Mouse (Mus musculus) urinary bladder, postnatal 25 days (tissue): ENCODE results near the gene Rpp25l.
"Not testable (repeated sequence)": the region's sequence is repeated elsewhere in the genome, so short reads cannot be mapped to it uniquely, and the experiment has no call there.

Experiments used
- DNase-seq: peaks from one replicate; pipeline ENCODE4 v3.0.0; 2022; ENCODE audit warnings: low spot score

Rpp25l gene

DNA sequence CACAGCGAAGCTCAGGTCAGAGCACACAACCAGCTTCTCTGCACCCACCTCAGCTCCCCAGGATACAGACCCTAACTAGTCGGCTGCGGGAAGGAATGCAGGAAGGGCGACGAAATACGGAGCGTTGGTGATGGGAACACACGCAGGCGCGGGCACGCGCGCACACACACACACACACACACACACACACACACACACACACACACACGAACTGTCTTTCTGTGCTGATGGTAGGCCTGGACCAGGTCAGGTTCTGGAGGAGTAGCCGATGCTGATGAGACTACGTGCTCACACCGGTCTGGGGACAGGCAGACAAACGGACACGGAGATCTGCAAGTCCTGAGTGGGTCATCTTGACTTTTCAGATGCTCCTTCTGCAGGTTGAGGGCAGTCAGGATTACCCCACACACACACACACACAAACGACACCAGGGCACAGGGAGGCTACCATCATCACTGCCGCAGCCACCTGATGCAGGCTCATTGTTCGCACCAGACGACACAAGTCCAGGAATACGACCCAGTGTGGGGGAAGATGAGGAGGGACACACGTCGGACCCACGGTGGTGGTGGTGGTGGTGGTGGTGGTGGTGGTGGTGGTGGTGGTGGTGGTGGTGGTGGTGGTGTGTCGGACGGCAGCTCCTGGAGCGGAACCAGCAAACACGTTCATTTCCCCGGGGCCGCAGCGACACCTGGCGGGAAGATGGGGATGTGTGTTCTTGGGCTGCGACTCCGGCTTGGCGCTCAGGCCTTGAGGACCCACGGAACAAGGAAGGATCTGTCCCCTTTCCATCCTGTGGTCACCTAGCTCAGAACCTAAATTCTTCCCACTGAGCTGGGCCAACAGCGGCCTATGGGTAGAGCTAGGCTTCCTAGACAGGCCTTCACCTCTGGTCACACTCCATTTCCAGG is 16.1 kb downstream of the Rpp25l start, which contains the start of gene Cntfr:
TSS of gene Cntfr (minus strand) at position 160 of the 912 bp plus-strand sequence.
- peak; percentile 85 for DNase-seq

GRCm38 (mm10) chr4:41696452-41696851 is 16.9 kb downstream of the Rpp25l start:
- not testable (repeated sequence) for DNase-seq

DNA sequence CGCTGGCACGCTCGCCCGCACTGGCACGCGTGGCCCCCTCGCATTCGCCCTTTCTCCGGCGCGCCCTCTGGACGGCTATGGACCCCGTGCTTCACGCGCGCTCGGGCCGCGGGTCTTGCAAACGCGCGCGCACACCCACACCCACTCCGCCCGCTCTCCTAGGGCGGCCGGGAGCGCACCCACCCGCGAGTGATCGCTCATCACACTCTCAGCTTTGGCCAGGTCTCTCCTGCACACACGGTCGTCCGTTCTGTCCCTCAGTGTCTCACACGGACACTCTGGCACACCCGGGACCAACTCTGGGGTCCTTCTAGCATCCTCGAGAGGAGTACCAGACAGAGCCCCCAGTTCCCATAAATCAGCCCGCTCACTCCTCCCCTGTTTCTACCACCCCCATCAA is 17.5 kb downstream of the Rpp25l start:
- not testable (repeated sequence) for DNase-seq

DNA sequence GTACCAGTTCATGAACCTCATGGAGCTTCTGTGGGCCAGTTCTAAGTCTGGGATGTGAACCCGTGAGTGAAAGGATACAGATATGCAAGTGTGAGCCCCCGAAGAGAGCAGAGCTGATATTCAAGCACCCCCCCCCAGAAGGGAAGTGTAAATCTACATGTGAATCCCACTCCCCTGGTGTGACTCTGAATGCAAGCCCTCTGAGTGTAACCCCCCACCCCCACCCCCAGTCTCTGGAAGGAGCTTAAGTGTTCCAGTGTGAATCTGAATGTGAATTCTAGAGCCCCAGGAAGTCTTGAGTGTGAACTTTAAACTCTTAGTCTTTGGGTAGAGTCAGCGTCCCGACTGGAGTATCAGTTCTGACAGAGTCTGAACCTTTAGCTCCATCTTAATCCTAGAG is 19.8 kb downstream of the Rpp25l start:
- DNase-seq, result not testable (repeated sequence)

GRCm38 (mm10) chr4:41690014-41690413 is 23.3 kb downstream of the Rpp25l start:
- not testable (repeated sequence) for DNase-seq

- DNase-seq, result not testable (repeated sequence)
Measured at GRCm38 (mm10) chr4:41688562-41688961, 24.8 kb downstream of the Rpp25l start.

GRCm38 (mm10) chr4:41685882-41686492 is 27.3 kb downstream of the Rpp25l start:
- DNase-seq, result not testable (repeated sequence)

- not testable (repeated sequence) for DNase-seq
Measured at GRCm38 (mm10) chr4:41684931-41685453, 28.3 kb downstream of the Rpp25l start.

DNA sequence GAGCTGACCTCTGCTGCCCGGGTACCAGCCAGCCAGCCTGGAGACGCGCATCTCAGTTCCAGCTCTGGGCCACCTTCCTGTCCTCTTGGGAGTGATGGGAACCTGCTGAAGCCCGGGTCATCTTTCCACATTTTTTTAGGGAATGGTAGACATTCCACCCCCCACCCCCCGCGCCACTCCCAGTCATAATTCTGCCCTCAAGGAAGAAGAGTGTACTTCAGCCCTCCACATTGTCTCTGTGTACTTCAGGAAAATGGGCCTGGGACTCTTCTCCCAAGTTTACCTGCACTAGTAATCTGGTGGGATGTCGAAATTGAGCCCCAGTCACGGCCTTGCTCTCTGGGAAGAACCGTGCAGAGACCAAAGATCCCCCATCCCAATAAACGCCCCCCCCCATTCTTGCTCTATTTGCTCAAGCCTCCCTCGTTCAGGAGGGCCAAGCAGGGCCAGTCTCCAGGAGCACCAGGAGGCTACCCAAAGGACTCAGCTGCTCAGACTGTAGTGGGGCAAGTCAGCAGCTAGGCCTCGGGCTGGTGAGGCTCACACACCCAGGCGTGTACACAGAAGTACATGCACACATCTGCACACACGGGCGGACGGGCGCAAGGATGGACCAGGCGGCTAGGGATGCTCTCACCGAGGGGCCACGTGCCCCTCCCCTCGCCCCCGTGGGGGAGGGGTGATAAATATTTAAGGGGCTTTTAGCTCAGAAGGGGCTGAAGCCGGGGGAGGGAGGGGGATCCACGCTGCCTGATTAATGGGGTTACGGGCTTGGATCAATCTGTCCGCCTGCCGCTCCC is 29.0 kb downstream of the Rpp25l start:
- not testable (repeated sequence) for DNase-seq

DNA sequence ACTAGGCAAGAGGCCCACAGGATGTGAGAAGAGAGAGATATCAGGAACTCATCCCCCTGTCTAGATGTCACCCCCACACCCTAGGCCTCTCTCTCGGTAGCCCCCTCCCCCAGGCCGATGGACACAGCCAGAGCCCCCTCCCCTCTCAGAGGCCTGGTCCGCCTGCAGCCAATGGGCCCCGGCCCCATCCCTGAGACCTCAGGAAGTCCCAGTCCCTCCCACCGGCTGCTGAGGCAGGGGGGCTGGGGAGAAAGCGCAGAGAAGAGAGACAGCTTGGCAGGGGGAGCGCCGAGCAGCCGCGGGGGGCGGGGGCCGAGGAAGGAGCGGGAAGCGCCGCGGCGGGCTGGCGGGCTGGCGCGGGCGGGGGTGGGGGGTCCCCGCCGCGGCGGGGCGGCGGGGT is 30.0 kb downstream of the Rpp25l start:
- DNase-seq, result not testable (repeated sequence)

DNA sequence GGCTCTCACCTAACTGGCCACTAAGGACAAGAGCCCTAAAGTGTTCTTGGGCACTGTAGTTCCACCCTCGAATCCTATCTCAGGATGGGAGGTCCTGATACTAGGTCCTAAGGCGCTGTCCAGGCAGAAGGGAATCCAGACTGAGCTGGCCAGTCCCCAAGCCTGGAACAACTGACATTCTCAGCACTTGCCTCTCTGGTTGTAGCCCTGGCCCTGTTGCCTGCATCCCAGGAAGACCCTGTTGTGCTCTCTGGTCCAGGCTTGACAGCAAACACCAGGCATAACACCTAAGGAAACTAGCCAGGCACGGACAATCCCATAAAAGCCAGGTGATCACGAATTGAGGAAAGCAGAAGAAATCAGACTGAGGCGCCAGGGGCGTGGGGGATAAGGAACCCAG is 30.5 kb downstream of the Rpp25l start:
- DNase-seq, result no peak

- DNase-seq, result no peak
Measured at GRCm38 (mm10) chr4:41681947-41682346, 31.4 kb downstream of the Rpp25l start.

- no peak for DNase-seq
Measured at GRCm38 (mm10) chr4:41681176-41681575, 32.2 kb downstream of the Rpp25l start.

DNA sequence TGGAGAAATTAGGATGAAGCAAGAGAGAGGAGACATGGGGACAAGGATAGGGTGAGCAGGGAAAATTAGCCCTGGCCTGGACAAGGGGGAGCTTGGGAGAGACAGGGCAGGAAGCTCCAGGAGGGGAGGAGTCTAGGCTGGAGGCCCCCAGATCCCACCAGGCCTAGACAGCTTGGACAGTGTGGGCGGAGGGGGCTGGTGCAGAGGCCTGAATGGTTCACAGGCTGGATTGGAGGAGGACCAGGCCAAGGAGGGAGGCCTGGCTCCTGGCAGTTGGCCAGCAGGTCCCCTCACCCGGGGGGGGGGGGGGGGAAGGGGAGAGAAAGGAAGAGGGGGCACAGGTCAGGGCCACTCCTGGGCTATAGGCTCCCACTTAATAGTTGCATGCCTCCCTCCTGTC is 34.0 kb downstream of the Rpp25l start:
- no peak for DNase-seq

DNA sequence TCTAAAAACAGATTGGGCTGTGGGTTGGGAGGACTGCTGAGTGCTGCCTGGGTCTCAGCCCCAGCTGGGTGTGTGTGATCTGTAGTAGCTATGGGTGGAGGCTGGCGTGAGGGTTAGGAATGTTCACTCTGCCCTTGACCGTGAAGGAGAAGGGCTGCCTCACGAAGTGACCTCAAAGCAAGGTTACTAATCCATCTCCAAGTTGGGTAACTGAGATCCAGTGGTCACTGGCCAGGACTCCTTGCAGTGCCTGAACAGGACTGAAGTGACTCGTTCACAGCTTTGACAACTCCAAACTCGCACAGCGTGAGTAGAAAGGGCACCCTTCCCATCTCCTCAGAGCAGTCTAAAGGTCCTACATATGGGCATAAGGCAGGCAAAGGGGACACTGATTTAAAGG is 34.5 kb downstream of the Rpp25l start:
- no peak for DNase-seq

- DNase-seq, result no peak
Measured at GRCm38 (mm10) chr4:41677006-41677629, 36.2 kb downstream of the Rpp25l start.

- no peak for DNase-seq
Measured at GRCm38 (mm10) chr4:41676248-41677005, 36.9 kb downstream of the Rpp25l start.

DNA sequence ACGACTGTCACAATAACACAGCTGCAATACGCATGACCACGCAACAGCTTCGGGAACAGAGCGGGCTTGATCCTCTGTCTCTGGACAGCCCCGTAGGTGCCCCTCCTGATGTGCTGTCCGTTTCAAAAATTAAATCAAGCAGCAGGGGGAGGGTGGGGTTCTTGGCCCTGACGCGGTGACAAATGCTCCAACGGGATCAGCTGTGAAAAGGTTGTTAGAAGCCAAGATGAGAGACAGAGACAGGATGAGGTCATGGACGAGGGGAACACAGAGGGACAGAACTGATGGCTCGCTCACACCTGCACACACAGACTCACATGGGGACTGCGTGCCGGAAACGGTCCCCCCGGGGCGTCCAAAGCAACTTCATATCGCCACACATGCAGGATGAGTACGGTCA is 40.1 kb downstream of the Rpp25l start:
- no peak for DNase-seq

GRCm38 (mm10) chr4:41672522-41672963 is 40.8 kb downstream of the Rpp25l start:
- no peak for DNase-seq

GRCm38 (mm10) chr4:41671963-41672480 is 41.3 kb downstream of the Rpp25l start:
- DNase-seq, result no peak

DNA sequence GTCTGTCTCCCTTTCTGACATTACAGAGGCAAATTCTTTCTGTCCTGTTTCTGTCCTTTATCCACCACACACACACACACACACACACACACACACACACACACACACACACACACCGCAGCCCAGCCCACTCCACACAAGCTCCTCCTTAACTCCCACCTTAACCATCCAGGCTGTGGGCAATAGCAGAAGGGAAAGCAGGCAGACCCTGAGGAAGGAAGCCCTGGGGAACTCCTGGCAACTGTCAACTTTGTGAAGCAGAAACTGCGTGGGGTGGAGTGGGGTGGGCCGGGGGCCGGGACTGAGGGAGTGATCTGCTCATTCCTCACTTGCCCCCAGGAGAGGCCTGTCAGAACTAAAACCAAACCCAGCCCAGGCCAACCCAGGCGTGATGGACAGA is 41.8 kb downstream of the Rpp25l start:
- DNase-seq, result no peak
